In genomic region chr9:37235951-37236737, GRCm38 (mm10) we compare ENCODE assay signal across 10 mouse cellular contexts. TPM values are rescaled to one million over a fixed set of nuclear protein-coding genes. Genes with fewer than 3 reads are reported as not detected.
DNase-seq lines count a peak whose midpoint lies in the region; ATAC-seq and TF ChIP-seq lines count a peak whose summit lies in the region.
"Had no signal": no experiment of that assay in that cellular context is flagged by ENCODE, and none has a peak within 500 bp of the region (broad histone marks: within the 10 kb centered on the region; RNA-seq: fewer than 3 reads in every experiment).

No protein-coding gene starts in this region.

- TF ChIP-seq EP300 in heart, adult 2 months (IDR thresholded peaks at IDR 0.05; ENCODE audit: insufficient read depth, low read depth, low read length): no peak

- H3K27ac ChIP-seq in heart, embryonic 16.5 days (ENCODE audit: low read length): peak overlapping the region; percentile 38; the same call in 1 of the 2 replicates
- no peak overlapping the region for H3K27ac ChIP-seq in heart, adult 2 months
- H3K27ac ChIP-seq in bone marrow macrophage, adult 2 months (ENCODE audit: insufficient read depth, low read depth, low read length): peak overlapping the region; percentile 75
- no peak overlapping the region for H3K27ac ChIP-seq in hindbrain, embryonic 16.5 days (ENCODE audit: low read depth, low read length)
- H3K27ac ChIP-seq in kidney, adult 2 months (ENCODE audit: insufficient read depth, low read depth, low read length): no peak overlapping the region
- H3K27ac ChIP-seq: limb, embryonic 13.5 days had no signal

- no peak overlapping the region for H3K4me3 ChIP-seq in heart, embryonic 16.5 days (ENCODE audit: low read length)
- no peak overlapping the region for H3K4me3 ChIP-seq in heart, adult 2 months
- no peak overlapping the region for H3K4me3 ChIP-seq in bone marrow macrophage, adult 2 months (ENCODE audit: insufficient read depth, low read length)
- H3K4me3 ChIP-seq in hindbrain, embryonic 16.5 days (ENCODE audit: low read length): no peak overlapping the region
- H3K4me3 ChIP-seq in kidney, adult 2 months (ENCODE audit: insufficient read depth, low read depth, low read length): no peak overlapping the region
- H3K4me3 ChIP-seq: limb, embryonic 13.5 days had no signal

- H3K4me1 ChIP-seq in heart, embryonic 16.5 days (ENCODE audit: control insufficient read depth, insufficient read depth, low read length): no peaks in the 10 kb centered on the region
- H3K4me1 ChIP-seq in heart, adult 2 months (ENCODE audit: control insufficient read depth, insufficient read depth, low read length): no peaks in the 10 kb centered on the region
- peaks cover 75% of the 10 kb centered on the region for H3K4me1 ChIP-seq in bone marrow macrophage, adult 2 months (ENCODE audit: control insufficient read depth, insufficient read depth, low read length)
- no peaks in the 10 kb centered on the region for H3K4me1 ChIP-seq in hindbrain, embryonic 16.5 days (ENCODE audit: control insufficient read depth, insufficient read depth, low read depth, low read length)
- no peaks in the 10 kb centered on the region for H3K4me1 ChIP-seq in kidney, adult 2 months (ENCODE audit: control insufficient read depth, insufficient read depth, low read length)
- H3K4me1 ChIP-seq: limb, embryonic 13.5 days had no signal

- no peak for DNase-seq in heart, adult 2 months
- peak; percentile 32 for DNase-seq in retina, embryonic 14.5 days (ENCODE audit: low spot score)
- DNase-seq in spleen, postnatal 36 days (ENCODE audit: low spot score in 2 of 2): no peak
- DNase-seq in kidney, adult 2 months: no peak

- H3K79me2 ChIP-seq in heart, adult 2 months (replicated peaks; ENCODE audit: control insufficient read depth, insufficient read depth, low read length): no peaks in the 10 kb centered on the region

- TF ChIP-seq POLR2A in heart, adult 2 months (IDR thresholded peaks at IDR 0.05; ENCODE audit: insufficient read depth, low read depth, low read length): no peak
- TF ChIP-seq POLR2A in bone marrow macrophage, adult 2 months (IDR thresholded peaks at IDR 0.05; ENCODE audit: borderline replicate concordance, low read depth, low read length): no peak
- TF ChIP-seq POLR2A in kidney, adult 2 months (IDR thresholded peaks at IDR 0.05; ENCODE audit: low read depth, low read length): no peak

- TF ChIP-seq CTCF in heart, adult 2 months (IDR thresholded peaks at IDR 0.05): no peak
- no peak for TF ChIP-seq CTCF in bone marrow macrophage, adult 2 months (IDR thresholded peaks at IDR 0.05; ENCODE audit: low read depth, low read length)
- TF ChIP-seq CTCF in kidney, adult 2 months (conservative IDR thresholded peaks at IDR 0.05; ENCODE audit: insufficient read depth, insufficient read length, low read depth, low read length): no peak

- intact Hi-C loops in heart, adult 2 months (cut with DNase I): no loop called here

- no peak for ATAC-seq in heart, embryonic 16.5 days (replicated peaks; ENCODE audit: extremely low read depth, insufficient read depth, low FRiP score)
- peak; percentile 32 for ATAC-seq in CD4-positive, CD25-positive, alpha-beta regulatory T cell, adult 4 months
- no peak for ATAC-seq in hindbrain, embryonic 16.5 days
- ATAC-seq: forebrain, embryonic 14.5 days had no signal

- no peak overlapping the region for H3K9ac ChIP-seq in heart, embryonic 16.5 days (ENCODE audit: low read length)
- H3K9ac ChIP-seq in heart, adult 2 months (ENCODE audit: low read depth, low read length): no peak overlapping the region
- no peak overlapping the region for H3K9ac ChIP-seq in hindbrain, embryonic 16.5 days (ENCODE audit: low read depth, low read length)
- H3K9ac ChIP-seq: limb, embryonic 13.5 days had no signal

- H3K9me3 ChIP-seq in heart, embryonic 16.5 days (replicated peaks; ENCODE audit: control insufficient read depth, low read length): no peaks in the 10 kb centered on the region
- H3K9me3 ChIP-seq in hindbrain, embryonic 16.5 days (ENCODE audit: control insufficient read depth, low read length): no peaks in the 10 kb centered on the region
- H3K9me3 ChIP-seq: limb, embryonic 13.5 days had no signal

- 67% methylated on average over 4 of the region's 4 CpGs for WGBS in heart, embryonic 16.5 days
- WGBS in heart, adult 2 months: 60% methylated on average over 4 of the region's 4 CpGs
- WGBS in hindbrain, embryonic 16.5 days: 72% methylated on average over 4 of the region's 4 CpGs
- 68% methylated on average over 4 of the region's 4 CpGs for WGBS in kidney, adult 2 months

- no peaks in the 10 kb centered on the region for H3K27me3 ChIP-seq in heart, embryonic 16.5 days (ENCODE audit: control insufficient read depth, insufficient read depth, low read length)
- no peaks in the 10 kb centered on the region for H3K27me3 ChIP-seq in heart, adult 2 months (ENCODE audit: control insufficient read depth, insufficient read depth, low read length)
- H3K27me3 ChIP-seq in hindbrain, embryonic 16.5 days (replicated peaks; ENCODE audit: control insufficient read depth, insufficient read depth, low read length): no peaks in the 10 kb centered on the region
- H3K27me3 ChIP-seq in kidney, adult 2 months (replicated peaks; ENCODE audit: control insufficient read depth, insufficient read depth, low read length): no peaks in the 10 kb centered on the region

- no peak overlapping the region for H3K4me2 ChIP-seq in heart, embryonic 16.5 days (ENCODE audit: low read depth, low read length)
- no peak overlapping the region for H3K4me2 ChIP-seq in hindbrain, embryonic 16.5 days (ENCODE audit: low read length)
- H3K4me2 ChIP-seq: limb, embryonic 13.5 days had no signal

- no peaks in the 10 kb centered on the region for H3K36me3 ChIP-seq in heart, embryonic 16.5 days (ENCODE audit: control insufficient read depth, insufficient read depth)
- H3K36me3 ChIP-seq in heart, adult 2 months (ENCODE audit: control insufficient read depth, insufficient read depth, low read length): no peaks in the 10 kb centered on the region
- no peaks in the 10 kb centered on the region for H3K36me3 ChIP-seq in hindbrain, embryonic 16.5 days (ENCODE audit: control insufficient read depth, insufficient read depth, low read length)
- H3K36me3 ChIP-seq in kidney, adult 2 months (ENCODE audit: control insufficient read depth, insufficient read depth, low read length): no peaks in the 10 kb centered on the region

RNA-seq across cellular contexts. Expression of gene Slc37a2, which starts 19.4 kb away (rescaled TPM):
- 1.6 and 2.5 TPM in 2 replicates for polyA plus RNA-seq in heart, embryonic 16.5 days (2015; fragmentation: Nextera tagmentation; extraction: Ambion mirVana)
- total RNA-seq in heart, adult 2 months (2021): 1 to 10 TPM; 2.9 to 4.1 TPM
- 4.1 and 5.9 TPM in 2 replicates for polyA plus RNA-seq in heart, adult 2 months (2012; rRNA removed)
- polyA plus RNA-seq in CD4-positive, CD25-positive, alpha-beta regulatory T cell, adult 4 months (2017; shearing (Covaris generic)): 1 to 10 TPM; 2.4 to 3.6 TPM
- 167 and 186 TPM in 2 replicates for polyA plus RNA-seq in bone marrow macrophage, adult 2 months (2012; ENCODE audit: insufficient read depth, insufficient read length, missing spikeins)
- polyA plus RNA-seq in hindbrain, embryonic 16.5 days (2015; fragmentation: Nextera tagmentation; extraction: Ambion mirVana): 1.9 and 2.6 TPM in 2 replicates
- polyA plus RNA-seq in kidney, adult 2 months (2012; rRNA removed): 2.5 and 2.6 TPM in 2 replicates

RNA-seq across cellular contexts. Expression of gene Tmem218, which starts 28.1 kb away (rescaled TPM):
- polyA plus RNA-seq in heart, embryonic 16.5 days (2015; fragmentation: Nextera tagmentation; extraction: Ambion mirVana): 10.0 and 10.5 TPM in 2 replicates
- total RNA-seq in heart, adult 2 months (2021): 1 to 10 TPM; 6.6 to 7.1 TPM
- 4.2 and 7.7 TPM in 2 replicates for polyA plus RNA-seq in heart, adult 2 months (2012; rRNA removed)
- 1 to 10 TPM; 3.4 to 4.4 TPM for polyA plus RNA-seq in CD4-positive, CD25-positive, alpha-beta regulatory T cell, adult 4 months (2017; shearing (Covaris generic))
- polyA plus RNA-seq in bone marrow macrophage, adult 2 months (2012; ENCODE audit: insufficient read depth, insufficient read length, missing spikeins): 4.7 and 5.9 TPM in 2 replicates
- polyA plus RNA-seq in hindbrain, embryonic 16.5 days (2015; fragmentation: Nextera tagmentation; extraction: Ambion mirVana): 10.1 and 11.0 TPM in 2 replicates
- polyA plus RNA-seq in kidney, adult 2 months (2012; rRNA removed): 3.4 and 4.2 TPM in 2 replicates

Comparison
In these comparisons a context has a peak if more than half of its experiments do, and no peak if none do; other contexts are left out.
1. H3K27ac ChIP-seq: peak in heart, embryonic 16.5 days (single experiment) and bone marrow macrophage, adult 2 months (single experiment); none in heart, adult 2 months (single experiment), hindbrain, embryonic 16.5 days (single experiment) and kidney, adult 2 months (single experiment).
2. RNA of gene Slc37a2, which starts 19.4 kb away (polyA plus RNA-seq): 167 to 186 TPM in bone marrow macrophage, adult 2 months; 4.1 to 5.9 TPM in heart, adult 2 months, 2.4 to 3.6 TPM in CD4-positive, CD25-positive, alpha-beta regulatory T cell, adult 4 months, 2.5 to 2.6 TPM in kidney, adult 2 months, 1.6 to 2.5 TPM in heart, embryonic 16.5 days and 1.9 to 2.6 TPM in hindbrain, embryonic 16.5 days; every median in the first group is over 10 times any median in the second.